Mouse (Mus musculus) kidney, adult 9 months (tissue): ENCODE measurements around the gene Gsk3b.

Experiments
- DNase-seq: peaks from one replicate; pipeline ENCODE4 v3.0.0; 2022

The Gsk3b gene

GRCm38 (mm10) chr16:38286541-38286940 lies 197.7 kb downstream of the Gsk3b start:
- peak; percentile 34 for DNase-seq

DNA sequence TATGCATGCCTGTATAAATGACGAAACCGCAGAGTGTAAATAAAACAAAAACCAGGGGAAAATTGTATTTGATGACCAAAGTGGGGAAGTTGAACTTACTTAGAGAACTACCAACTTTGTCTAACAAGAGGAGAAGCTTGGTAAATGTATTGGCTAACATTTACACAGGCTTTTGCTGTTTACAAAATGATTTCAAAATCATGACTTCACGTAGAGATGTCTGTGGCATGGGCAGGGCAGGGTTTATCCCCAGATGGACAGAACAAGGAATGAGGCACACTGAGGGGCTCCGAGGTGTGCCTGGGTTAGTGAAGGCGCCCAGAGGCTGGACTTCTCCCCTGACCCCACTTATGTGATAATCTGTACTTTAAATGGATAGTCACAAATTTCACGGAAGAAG lies 198.6 kb downstream of the Gsk3b start:
- DNase-seq = no peak

GRCm38 (mm10) chr16:38287762-38288161 lies 199.0 kb downstream of the Gsk3b start:
- DNase-seq = no peak

GRCm38 (mm10) chr16:38288851-38289250 lies 200.1 kb downstream of the Gsk3b start:
- DNase-seq = peak; percentile 71

GRCm38 (mm10) chr16:38290151-38290550 lies 201.3 kb downstream of the Gsk3b start:
- DNase-seq = no peak

GRCm38 (mm10) chr16:38294685-38295348 lies 206.0 kb downstream of the Gsk3b start, which contains the start of gene Nr1i2:
Nr1i2 (minus strand) TSS chr16:38294824.
- DNase-seq = peak; percentile 72

DNA sequence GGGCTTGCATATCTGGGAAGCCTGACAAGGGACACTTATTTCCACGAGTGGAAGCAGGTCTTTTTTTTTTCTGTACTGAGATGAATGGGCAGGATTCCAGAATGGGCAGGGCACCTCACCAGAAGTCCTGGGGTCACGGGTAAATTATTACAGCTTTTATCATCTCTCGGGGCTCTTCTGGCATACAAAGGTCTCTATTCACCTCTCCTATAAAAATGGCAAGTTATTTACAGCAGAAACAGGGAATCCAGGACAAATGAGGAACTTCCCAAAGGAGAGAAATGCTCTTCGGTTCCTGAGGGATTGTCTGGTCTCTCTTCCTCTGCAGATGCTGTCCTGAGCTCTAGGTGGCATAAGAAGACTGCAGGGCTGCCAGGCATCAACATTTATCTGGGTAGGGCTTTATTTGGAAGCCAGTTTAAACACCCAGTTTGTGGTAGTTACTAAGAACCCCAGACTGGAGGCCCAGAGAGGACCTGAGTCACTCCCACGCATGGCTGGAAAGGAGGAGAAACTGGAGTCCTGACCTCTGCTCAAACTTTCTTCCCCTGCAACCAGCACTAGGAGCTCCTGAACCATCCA lies 206.6 kb downstream of the Gsk3b start:
- peak; percentile 79 for DNase-seq
